In genomic region chr9:115205491-115205890, GRCm38 (mm10) we compare ENCODE assay signal across 9 mouse cellular contexts.
DNase-seq lines count a peak whose midpoint lies in the region; ATAC-seq and TF ChIP-seq lines count a peak whose summit lies in the region.
"Had no signal": no experiment of that assay in that cellular context is flagged by ENCODE, and none has a peak within 500 bp of the region (broad histone marks: within the 10 kb centered on the region; RNA-seq: fewer than 3 reads in every experiment).

No protein-coding gene starts in this region.

- intact Hi-C loops in gastrocnemius, postnatal 14 days (cut with DNase I; ENCODE audit: low total_unique reads): no loop called here

- no peak for TF ChIP-seq CTCF in CH12.LX (conservative IDR thresholded peaks at IDR 0.05 in 1 of 2, IDR thresholded peaks at IDR 0.05 in 1 of 2; ENCODE audit: low read depth in 2 of 2, low read length in 2 of 2)

- no peaks in the 10 kb centered on the region for H3K79me2 ChIP-seq in CH12.LX (replicated peaks; ENCODE audit: control insufficient read depth, extremely low read depth, insufficient read depth, poor library complexity, severe bottlenecking)

- H3K27ac ChIP-seq in CH12.LX (ENCODE audit: insufficient read depth, low read depth): no peak overlapping the region
- no peak overlapping the region for H3K27ac ChIP-seq in hindbrain, embryonic 16.5 days (ENCODE audit: low read depth, low read length)
- H3K27ac ChIP-seq: hindbrain, embryonic 15.5 days had no signal

- peak; percentile 75 for ATAC-seq in granulocyte monocyte progenitor cell, adult 5-6 weeks (replicated peaks; ENCODE audit: poor library complexity, severe bottlenecking)
- no peak for ATAC-seq in hindbrain, embryonic 16.5 days

- no peak overlapping the region for H3K4me2 ChIP-seq in CH12.LX (ENCODE audit: insufficient read depth, low read depth, poor library complexity, severe bottlenecking)
- H3K4me2 ChIP-seq in hindbrain, embryonic 16.5 days (ENCODE audit: low read length): no peak overlapping the region
- H3K4me2 ChIP-seq: hindbrain, embryonic 15.5 days had no signal

- dilution Hi-C loops in CH12.LX (cut with MboI; ENCODE audit: extremely low pct_ligation_motif_present, extremely low pct_unique_long_range_greater_than_20kb, low sequenced_read_pairs): no loop called here

- TF ChIP-seq EP300 in CH12.LX (IDR thresholded peaks at IDR 0.05; ENCODE audit: low read length): no peak

- no peak for TF ChIP-seq POLR2A in CH12.LX (IDR thresholded peaks at IDR 0.05; ENCODE audit: low read depth, low read length)

- WGBS in hindbrain, embryonic 16.5 days: 24% methylated on average over 6 of the region's 6 CpGs

- in situ Hi-C loops in CH12.LX (cut with MboI; ENCODE audit: low pct_ligation_motif_present, low pct_unique_long_range_greater_than_20kb, low sequenced_read_pairs): no loop called here

- no peak overlapping the region for H3K4me3 ChIP-seq in CH12.LX (replicated peaks in 1 of 3; ENCODE audit: low read depth in 2 of 3, low read length in 2 of 3, poor library complexity in 1 of 3)
- H3K4me3 ChIP-seq in hindbrain, embryonic 16.5 days (ENCODE audit: low read length): no peak overlapping the region
- H3K4me3 ChIP-seq: hindbrain, embryonic 15.5 days had no signal

- no peak for TF ChIP-seq RAD21 in CH12.LX (IDR thresholded peaks at IDR 0.05; ENCODE audit: low read depth, low read length)

- H3K27me3 ChIP-seq in CH12.LX (replicated peaks): no peaks in the 10 kb centered on the region
- H3K27me3 ChIP-seq in hindbrain, embryonic 16.5 days (replicated peaks; ENCODE audit: control insufficient read depth, insufficient read depth, low read length): no peaks in the 10 kb centered on the region
- H3K27me3 ChIP-seq: hindbrain, embryonic 15.5 days had no signal

- H3K36me3 ChIP-seq in CH12.LX (replicated peaks in 1 of 2; ENCODE audit: control insufficient read depth in 1 of 2, insufficient read depth in 1 of 2, low read length in 1 of 2): no peaks in the 10 kb centered on the region
- no peaks in the 10 kb centered on the region for H3K36me3 ChIP-seq in hindbrain, embryonic 16.5 days (ENCODE audit: control insufficient read depth, insufficient read depth, low read length)
- H3K36me3 ChIP-seq: hindbrain, embryonic 15.5 days had no signal

- H3K9ac ChIP-seq in CH12.LX (ENCODE audit: insufficient read depth, low read depth): no peak overlapping the region
- H3K9ac ChIP-seq in hindbrain, embryonic 16.5 days (ENCODE audit: low read depth, low read length): no peak overlapping the region
- H3K9ac ChIP-seq: hindbrain, embryonic 15.5 days had no signal

- peaks cover 9 to 35% of the 10 kb centered on the region in 2 experiments for H3K4me1 ChIP-seq in CH12.LX (ENCODE audit: control insufficient read depth in 1 of 2, insufficient read depth in 2 of 2)
- H3K4me1 ChIP-seq in hindbrain, embryonic 16.5 days (ENCODE audit: control insufficient read depth, insufficient read depth, low read depth, low read length): peaks cover 2% of the 10 kb centered on the region; the same call in 1 of the 2 replicates

- no peaks in the 10 kb centered on the region for H3K9me3 ChIP-seq in CH12.LX (replicated peaks; ENCODE audit: low read length)
- H3K9me3 ChIP-seq in hindbrain, embryonic 16.5 days (ENCODE audit: control insufficient read depth, low read length): no peaks in the 10 kb centered on the region
- H3K9me3 ChIP-seq: hindbrain, embryonic 15.5 days had no signal

- DNase-seq in A20 (ENCODE audit: low read depth, low spot score) (peak; percentile 21), CH12.LX (ENCODE audit: extremely low read depth) (peak; percentile 53)
- peak; percentile 22 for DNase-seq in lung, postnatal 14 days
- DNase-seq in cerebellum, adult 9-10 months: no peak
- DNase-seq in testis, postnatal 10 days (ENCODE audit: low spot score): no peak
- DNase-seq in gastrocnemius, postnatal 14 days: no peak

TF ChIP-seq in CH12.LX, 34 proteins besides CTCF, POLR2A, EP300 and RAD21:
- TF ChIP-seq POLR2AphosphoS2 (IDR thresholded peaks at IDR 0.05; ENCODE audit: low read depth, low read length): no peak
- TF ChIP-seq MYC (IDR thresholded peaks at IDR 0.05; ENCODE audit: low read depth, low read length): no peak
- TF ChIP-seq HCFC1 (IDR thresholded peaks at IDR 0.05; ENCODE audit: low read depth, low read length): no peak
- TF ChIP-seq MAFK (IDR thresholded peaks at IDR 0.05; ENCODE audit: insufficient replicate concordance, low read length): no peak
- TF ChIP-seq PAX5 (IDR thresholded peaks at IDR 0.05; ENCODE audit: low read length): no peak
- no peak for TF ChIP-seq GABPA (IDR thresholded peaks at IDR 0.05; ENCODE audit: insufficient replicate concordance, low read depth, low read length)
- TF ChIP-seq CHD1 (IDR thresholded peaks at IDR 0.05; ENCODE audit: low read depth, low read length): no peak
- TF ChIP-seq TBP (conservative IDR thresholded peaks at IDR 0.05; ENCODE audit: low read depth, low read length): no peak
- TF ChIP-seq RCOR1 (conservative IDR thresholded peaks at IDR 0.05; ENCODE audit: low read depth, low read length): no peak
- no peak for TF ChIP-seq BHLHE40 (IDR thresholded peaks at IDR 0.05; ENCODE audit: low read depth, low read length)
- TF ChIP-seq ZC3H11A (IDR thresholded peaks at IDR 0.05; ENCODE audit: low read depth, low read length): no peak
- TF ChIP-seq SMC3 (IDR thresholded peaks at IDR 0.05; ENCODE audit: low read depth, low read length): no peak
- TF ChIP-seq USF1 (IDR thresholded peaks at IDR 0.05; ENCODE audit: low read depth, low read length): no peak
- no peak for TF ChIP-seq NELFE (IDR thresholded peaks at IDR 0.05; ENCODE audit: low read depth, low read length)
- no peak for TF ChIP-seq ZMIZ1 (IDR thresholded peaks at IDR 0.05; ENCODE audit: low read depth, low read length)
- TF ChIP-seq CHD2 (IDR thresholded peaks at IDR 0.05; ENCODE audit: low read length): no peak

Comparison
In these comparisons a context has a peak if more than half of its experiments do, and no peak if none do; other contexts are left out.
1. DNase-seq: peak in A20 (single experiment), CH12.LX (single experiment) and lung, postnatal 14 days (single experiment); none in cerebellum, adult 9-10 months (single experiment), testis, postnatal 10 days (single experiment) and gastrocnemius, postnatal 14 days (single experiment).